ENCODE assay signal across 9 mouse cellular contexts in the genomic region with DNA sequence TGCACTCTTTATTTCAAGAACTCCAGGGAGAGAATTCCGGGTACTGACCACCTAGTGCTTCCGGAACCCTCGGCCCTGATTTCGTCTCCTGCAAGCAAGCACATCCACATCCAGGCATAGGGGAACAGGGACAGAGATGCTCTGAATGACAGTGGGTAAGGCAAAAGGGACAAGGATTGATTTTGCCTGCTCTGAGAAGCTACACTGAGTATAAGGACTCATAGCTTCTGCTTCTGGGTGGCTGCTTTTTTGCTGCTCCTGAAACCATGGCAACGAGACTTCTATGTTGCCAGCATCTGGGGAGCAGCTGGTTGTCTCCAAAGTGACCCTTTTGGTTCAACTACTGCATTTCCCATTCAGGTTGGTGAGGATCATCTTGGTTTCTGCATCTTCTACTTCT. TPM values are rescaled to one million over a fixed set of nuclear protein-coding genes. Genes with fewer than 3 reads are reported as not detected.
DNase-seq lines count a peak whose midpoint lies in the region; ATAC-seq lines count a peak whose summit lies in the region.
"Had no signal": no experiment of that assay in that cellular context is flagged by ENCODE, and none has a peak within 500 bp of the region (broad histone marks: within the 10 kb centered on the region; RNA-seq: fewer than 3 reads in every experiment).

No protein-coding gene starts in this region.

- H3K4me2 ChIP-seq in kidney, embryonic 14.5 days (replicated peaks; ENCODE audit: low read depth, low read length): peak overlapping the region; percentile 82
- peak overlapping the region; percentile 57 for H3K4me2 ChIP-seq in hindbrain, embryonic 15.5 days
- H3K4me2 ChIP-seq in midbrain, embryonic 15.5 days: peak overlapping the region; percentile 62

- no peaks in the 10 kb centered on the region for H3K4me1 ChIP-seq in kidney, embryonic 14.5 days (ENCODE audit: control insufficient read depth, insufficient read depth, low read length)
- peaks cover 17% of the 10 kb centered on the region for H3K4me1 ChIP-seq in hindbrain, embryonic 15.5 days (replicated peaks)
- H3K4me1 ChIP-seq in midbrain, embryonic 15.5 days: peaks cover 20% of the 10 kb centered on the region

- H3K4me3 ChIP-seq in kidney, embryonic 14.5 days (ENCODE audit: low read length): peak overlapping the region; percentile 42
- peak overlapping the region; percentile 68 for H3K4me3 ChIP-seq in hindbrain, embryonic 15.5 days
- peak overlapping the region; percentile 97 for H3K4me3 ChIP-seq in midbrain, embryonic 15.5 days

- no peak for DNase-seq in kidney, adult 9 months
- DNase-seq in embryo, embryonic 11 days: peak; percentile 56
- no peak for DNase-seq in MN1 (ENCODE audit: low spot score)
- no peak for DNase-seq in ovary, postnatal 36 days (ENCODE audit: low spot score)

- H3K9me3 ChIP-seq in kidney, embryonic 14.5 days (ENCODE audit: control insufficient read depth, low read length): no peaks in the 10 kb centered on the region
- no peaks in the 10 kb centered on the region for H3K9me3 ChIP-seq in hindbrain, embryonic 15.5 days
- H3K9me3 ChIP-seq in midbrain, embryonic 15.5 days: no peaks in the 10 kb centered on the region

- no peak overlapping the region for H3K27ac ChIP-seq in kidney, embryonic 14.5 days (ENCODE audit: low read depth, low read length)
- peak overlapping the region; percentile 85 for H3K27ac ChIP-seq in hindbrain, embryonic 15.5 days (replicated peaks)
- peak overlapping the region; percentile 97 for H3K27ac ChIP-seq in midbrain, embryonic 15.5 days
- H3K27ac ChIP-seq: macrophage had no signal

- WGBS in kidney, embryonic 14.5 days: 9% methylated on average over 5 of the region's 5 CpGs
- WGBS in hindbrain, embryonic 15.5 days: 5% methylated on average over 5 of the region's 5 CpGs
- WGBS in midbrain, embryonic 15.5 days: 8% methylated on average over 5 of the region's 5 CpGs

- H3K36me3 ChIP-seq in kidney, embryonic 14.5 days (ENCODE audit: control insufficient read depth, insufficient read depth, low read length): no peaks in the 10 kb centered on the region
- H3K36me3 ChIP-seq in hindbrain, embryonic 15.5 days: no peaks in the 10 kb centered on the region
- H3K36me3 ChIP-seq in midbrain, embryonic 15.5 days (replicated peaks): no peaks in the 10 kb centered on the region

- ATAC-seq in kidney, embryonic 14.5 days (ENCODE audit: low FRiP score, low TSS enrichment): 0 out of 2 replicates have a peak, but pooled peaks have one; percentile 32
- ATAC-seq in hindbrain, embryonic 15.5 days (ENCODE audit: low FRiP score, low read depth): peak; percentile 74
- peak; percentile 67 for ATAC-seq in midbrain, embryonic 15.5 days (replicated peaks)
- ATAC-seq in CD4-positive, CD25-positive, alpha-beta regulatory T cell, adult 4 months: no peak

- H3K27me3 ChIP-seq in kidney, embryonic 14.5 days (ENCODE audit: control insufficient read depth, insufficient read depth, low read length): peaks cover 17% of the 10 kb centered on the region; the same call in 1 of the 2 replicates
- no peaks in the 10 kb centered on the region for H3K27me3 ChIP-seq in hindbrain, embryonic 15.5 days
- H3K27me3 ChIP-seq in midbrain, embryonic 15.5 days (replicated peaks): no peaks in the 10 kb centered on the region

- H3K9ac ChIP-seq in kidney, embryonic 14.5 days (ENCODE audit: low read depth, low read length): peak overlapping the region; percentile 48; the same call in 1 of the 2 replicates
- H3K9ac ChIP-seq in hindbrain, embryonic 15.5 days: peak overlapping the region; percentile 71
- H3K9ac ChIP-seq in midbrain, embryonic 15.5 days: peak overlapping the region; percentile 94

RNA-seq across cellular contexts. Expression of a gene that starts 0.3 kb away (rescaled TPM):
- polyA plus RNA-seq in kidney, embryonic 14.5 days (2014; fragmentation: Nextera tagmentation; extraction: Ambion mirVana): 5.0 and 6.5 TPM in 2 replicates
- polyA plus RNA-seq in hindbrain, embryonic 15.5 days (2015; fragmentation: Nextera tagmentation; extraction: Ambion mirVana): 28.8 and 28.9 TPM in 2 replicates
- 34.0 and 35.2 TPM in 2 replicates for polyA plus RNA-seq in midbrain, embryonic 15.5 days (2015; fragmentation: Nextera tagmentation; extraction: Ambion mirVana)
- polyA plus RNA-seq in CD4-positive, CD25-positive, alpha-beta regulatory T cell, adult 4 months (2017; shearing (Covaris generic)): not detected
- polyA plus RNA-seq: macrophage had no signal

Comparison
In these comparisons a context has a peak if more than half of its experiments do, and no peak if none do; other contexts are left out.
1. H3K4me3 ChIP-seq: peak in every context shown above with its lines; median percentile 97 in midbrain, embryonic 15.5 days; 68 in hindbrain, embryonic 15.5 days; 42 in kidney, embryonic 14.5 days.